In the genomic region with DNA sequence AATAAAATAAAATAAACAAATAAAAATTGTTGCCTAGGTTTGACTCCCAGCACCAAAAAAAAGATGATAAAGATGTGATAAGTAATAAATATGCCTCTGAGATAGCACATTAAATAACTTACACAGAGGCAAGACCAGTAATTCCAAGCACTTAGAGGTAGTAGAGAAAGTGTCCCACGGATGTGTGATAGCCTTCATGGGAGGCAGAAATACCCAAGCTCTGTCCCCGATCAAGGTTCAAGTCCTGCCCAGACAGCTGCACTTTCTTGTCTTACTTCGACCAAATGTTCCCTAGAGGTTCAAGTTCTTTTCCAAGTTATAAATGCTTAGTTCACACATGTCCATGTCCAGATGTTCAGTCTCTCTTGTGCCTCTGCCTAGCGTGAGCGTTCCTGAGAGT, we compare ENCODE assay signal across 11 mouse cellular contexts. TPM values are rescaled to one million over a fixed set of nuclear protein-coding genes. Genes with fewer than 3 reads are reported as not detected.
DNase-seq lines count a peak whose midpoint lies in the region; ATAC-seq lines count a peak whose summit lies in the region.
"Had no signal": no experiment of that assay in that cellular context is flagged by ENCODE, and none has a peak within 500 bp of the region (broad histone marks: within the 10 kb centered on the region; RNA-seq: fewer than 3 reads in every experiment).

No protein-coding gene starts in this region.

- peaks cover 3% of the 10 kb centered on the region; the same call in 1 of the 2 replicates for H3K4me1 ChIP-seq in embryonic facial prominence, embryonic 14.5 days (ENCODE audit: control insufficient read depth, insufficient read depth, low read length)
- peaks cover 9% of the 10 kb centered on the region; the same call in 1 of the 2 replicates for H3K4me1 ChIP-seq in embryonic facial prominence, embryonic 10.5 days
- H3K4me1 ChIP-seq in limb, embryonic 13.5 days: 0 out of 2 replicates have a peak, but pooled peaks cover 7% of the 10 kb centered on the region
- H3K4me1 ChIP-seq in limb, embryonic 10.5 days: peaks cover 4% of the 10 kb centered on the region; the same call in 1 of the 2 replicates
- H3K4me1 ChIP-seq in midbrain, embryonic 11.5 days (ENCODE audit: control insufficient read depth, insufficient read depth, low read length): no peaks in the 10 kb centered on the region
- H3K4me1 ChIP-seq in midbrain, embryonic 15.5 days: 0 out of 2 replicates have a peak, but pooled peaks cover 5% of the 10 kb centered on the region
- H3K4me1 ChIP-seq: midbrain, embryonic 12.5 days had no signal

- H3K9me3 ChIP-seq in embryonic facial prominence, embryonic 14.5 days (ENCODE audit: control insufficient read depth, low read length): no peaks in the 10 kb centered on the region
- 0 out of 2 replicates have a peak, but pooled peaks cover 4% of the 10 kb centered on the region for H3K9me3 ChIP-seq in embryonic facial prominence, embryonic 10.5 days
- no peaks in the 10 kb centered on the region for H3K9me3 ChIP-seq in limb, embryonic 13.5 days
- no peaks in the 10 kb centered on the region for H3K9me3 ChIP-seq in limb, embryonic 10.5 days (replicated peaks)
- no peaks in the 10 kb centered on the region for H3K9me3 ChIP-seq in midbrain, embryonic 11.5 days (ENCODE audit: control insufficient read depth, low read length)
- H3K9me3 ChIP-seq in midbrain, embryonic 15.5 days: no peaks in the 10 kb centered on the region
- H3K9me3 ChIP-seq: kidney, embryonic 15.5 days; midbrain, embryonic 12.5 days had no signal

- peak overlapping the region; percentile 59; the same call in 1 of the 2 replicates for H3K4me2 ChIP-seq in embryonic facial prominence, embryonic 14.5 days (ENCODE audit: low read depth, low read length)
- H3K4me2 ChIP-seq in limb, embryonic 13.5 days (replicated peaks): peak overlapping the region; percentile 64; the same call in 1 of the 2 replicates
- H3K4me2 ChIP-seq in midbrain, embryonic 11.5 days: no peak overlapping the region
- no peak overlapping the region; the same call in 1 of the 2 replicates for H3K4me2 ChIP-seq in midbrain, embryonic 15.5 days

- no peak for DNase-seq in embryonic facial prominence, embryonic 14.5 days (ENCODE audit: low spot score)
- DNase-seq in embryonic facial prominence, embryonic 10.5 days (ENCODE audit: low spot score): no peak
- DNase-seq in limb, embryonic 10.5 days (ENCODE audit: low spot score): no peak
- peak; percentile 73 for DNase-seq in midbrain, embryonic 11.5 days (ENCODE audit: low spot score, missing footprints)

- WGBS in embryonic facial prominence, embryonic 14.5 days: 87% methylated on average over 5 of the region's 5 CpGs
- 86% methylated on average over 5 of the region's 5 CpGs for WGBS in embryonic facial prominence, embryonic 10.5 days
- 86% methylated on average over 5 of the region's 5 CpGs for WGBS in limb, embryonic 13.5 days
- 91% methylated on average over 5 of the region's 5 CpGs for WGBS in limb, embryonic 10.5 days
- 84% methylated on average over 5 of the region's 5 CpGs for WGBS in midbrain, embryonic 11.5 days
- 89% methylated on average over 5 of the region's 5 CpGs for WGBS in midbrain, embryonic 15.5 days
- WGBS in macrophage (ENCODE audit: missing documents): 93% methylated on average over 5 of the region's 5 CpGs

- no peaks in the 10 kb centered on the region for H3K27me3 ChIP-seq in embryonic facial prominence, embryonic 14.5 days (replicated peaks; ENCODE audit: control insufficient read depth, insufficient read depth, low read length)
- H3K27me3 ChIP-seq in embryonic facial prominence, embryonic 10.5 days (replicated peaks; ENCODE audit: low read depth, poor library complexity, severe bottlenecking): no peaks in the 10 kb centered on the region
- no peaks in the 10 kb centered on the region for H3K27me3 ChIP-seq in limb, embryonic 13.5 days
- H3K27me3 ChIP-seq in limb, embryonic 10.5 days (ENCODE audit: low read depth, poor library complexity, severe bottlenecking): no peaks in the 10 kb centered on the region
- no peaks in the 10 kb centered on the region for H3K27me3 ChIP-seq in midbrain, embryonic 11.5 days (ENCODE audit: control insufficient read depth, insufficient read depth, low read length)
- H3K27me3 ChIP-seq in midbrain, embryonic 15.5 days (replicated peaks): no peaks in the 10 kb centered on the region; the same call in 1 of the 2 replicates
- H3K27me3 ChIP-seq: kidney, embryonic 15.5 days; midbrain, embryonic 12.5 days had no signal

- no peaks in the 10 kb centered on the region for H3K36me3 ChIP-seq in embryonic facial prominence, embryonic 14.5 days (ENCODE audit: control insufficient read depth, insufficient read depth, low read length)
- no peaks in the 10 kb centered on the region for H3K36me3 ChIP-seq in embryonic facial prominence, embryonic 10.5 days (replicated peaks)
- H3K36me3 ChIP-seq in limb, embryonic 13.5 days: no peaks in the 10 kb centered on the region
- H3K36me3 ChIP-seq in limb, embryonic 10.5 days: no peaks in the 10 kb centered on the region
- no peaks in the 10 kb centered on the region for H3K36me3 ChIP-seq in midbrain, embryonic 11.5 days (ENCODE audit: control insufficient read depth, insufficient read depth, low read length)
- H3K36me3 ChIP-seq in midbrain, embryonic 15.5 days (replicated peaks): no peaks in the 10 kb centered on the region
- H3K36me3 ChIP-seq in macrophage (ENCODE audit: inconsistent target): no peaks in the 10 kb centered on the region
- H3K36me3 ChIP-seq: forebrain, embryonic 10.5 days; kidney, embryonic 15.5 days; midbrain, embryonic 12.5 days had no signal

- H3K27ac ChIP-seq in embryonic facial prominence, embryonic 14.5 days (replicated peaks; ENCODE audit: low read depth, low read length): no peak overlapping the region
- H3K27ac ChIP-seq in embryonic facial prominence, embryonic 10.5 days (replicated peaks): no peak overlapping the region
- H3K27ac ChIP-seq in limb, embryonic 13.5 days: no peak overlapping the region
- no peak overlapping the region for H3K27ac ChIP-seq in limb, embryonic 10.5 days
- H3K27ac ChIP-seq in midbrain, embryonic 11.5 days (ENCODE audit: low read depth, low read length): no peak overlapping the region
- H3K27ac ChIP-seq in midbrain, embryonic 15.5 days: no peak overlapping the region
- H3K27ac ChIP-seq in macrophage: peak overlapping the region; percentile 78; the same call in 1 of the 2 replicates
- H3K27ac ChIP-seq: midbrain, embryonic 12.5 days had no signal

- no peak for ATAC-seq in embryonic facial prominence, embryonic 14.5 days (ENCODE audit: low read depth)
- ATAC-seq in limb, embryonic 13.5 days (ENCODE audit: low FRiP score, low read depth): no peak
- no peak for ATAC-seq in midbrain, embryonic 11.5 days (ENCODE audit: low FRiP score)
- ATAC-seq in midbrain, embryonic 15.5 days (replicated peaks): no peak
- ATAC-seq: intestine, postnatal 0 days had no signal

- 0 out of 2 replicates have a peak overlapping the region, but pooled peaks have one; percentile 64 for H3K9ac ChIP-seq in embryonic facial prominence, embryonic 14.5 days (ENCODE audit: low read depth, low read length)
- H3K9ac ChIP-seq in limb, embryonic 13.5 days: no peak overlapping the region
- H3K9ac ChIP-seq in midbrain, embryonic 11.5 days (ENCODE audit: low read length): no peak overlapping the region
- no peak overlapping the region for H3K9ac ChIP-seq in midbrain, embryonic 15.5 days

- no peak overlapping the region for H3K4me3 ChIP-seq in embryonic facial prominence, embryonic 14.5 days (ENCODE audit: low read depth, low read length)
- no peak overlapping the region for H3K4me3 ChIP-seq in embryonic facial prominence, embryonic 10.5 days
- no peak overlapping the region for H3K4me3 ChIP-seq in limb, embryonic 13.5 days
- H3K4me3 ChIP-seq in limb, embryonic 10.5 days: no peak overlapping the region
- H3K4me3 ChIP-seq in midbrain, embryonic 11.5 days (ENCODE audit: low read depth, low read length): no peak overlapping the region
- no peak overlapping the region for H3K4me3 ChIP-seq in midbrain, embryonic 15.5 days
- no peak overlapping the region for H3K4me3 ChIP-seq in macrophage (ENCODE audit: inconsistent target)

- H3K79me2 ChIP-seq in macrophage (ENCODE audit: inconsistent target): no peaks in the 10 kb centered on the region

RNA-seq across cellular contexts. Expression of a gene that starts 10.9 kb away (rescaled TPM):
- 912 and 926 TPM in 2 replicates for polyA plus RNA-seq in embryonic facial prominence, embryonic 14.5 days (2014; fragmentation: Nextera tagmentation; extraction: Ambion mirVana)
- polyA plus RNA-seq in embryonic facial prominence, embryonic 10.5 days (2016; fragmentation: Nextera tagmentation; extraction: Ambion mirVana): 838 and 844 TPM in 2 replicates
- polyA plus RNA-seq in limb, embryonic 13.5 days (2015; fragmentation: Nextera tagmentation; extraction: Ambion mirVana): 706 and 735 TPM in 2 replicates
- 818 and 973 TPM in 2 replicates for polyA plus RNA-seq in limb, embryonic 10.5 days (2016; fragmentation: Nextera tagmentation; extraction: Ambion mirVana)
- polyA plus RNA-seq in midbrain, embryonic 11.5 days (2014; fragmentation: Nextera tagmentation; extraction: Ambion mirVana): 592 and 633 TPM in 2 replicates
- 365 and 382 TPM in 2 replicates for polyA plus RNA-seq in midbrain, embryonic 15.5 days (2015; fragmentation: Nextera tagmentation; extraction: Ambion mirVana)
- total RNA-seq in macrophage (2018; cell fraction: chromatin; rRNA removed): 100 to 1,000 TPM in 23 of 26 experiments, 10 to 100 TPM in 3; 65.6 to 268 (median 152) TPM
- total RNA-seq in macrophage (2018; cell fraction: cytosol; rRNA removed): 100 to 1,000 TPM; 274 to 584 (median 379) TPM
- 100 to 1,000 TPM; 112 to 309 (median 144) TPM for total RNA-seq in macrophage (2018; cell fraction: nucleus; rRNA removed)
- polyA plus RNA-seq in macrophage (2018): 321 to 741 TPM (median 672 TPM) in 3 replicates

RNA-seq across cellular contexts. Expression of a gene that starts 27.9 kb away (rescaled TPM):
- 5.2 and 5.3 TPM in 2 replicates for polyA plus RNA-seq in embryonic facial prominence, embryonic 14.5 days (2014; fragmentation: Nextera tagmentation; extraction: Ambion mirVana)
- 4.2 and 4.6 TPM in 2 replicates for polyA plus RNA-seq in embryonic facial prominence, embryonic 10.5 days (2016; fragmentation: Nextera tagmentation; extraction: Ambion mirVana)
- 7.8 and 8.7 TPM in 2 replicates for polyA plus RNA-seq in limb, embryonic 13.5 days (2015; fragmentation: Nextera tagmentation; extraction: Ambion mirVana)
- polyA plus RNA-seq in limb, embryonic 10.5 days (2016; fragmentation: Nextera tagmentation; extraction: Ambion mirVana): 4.2 and 6.1 TPM in 2 replicates
- polyA plus RNA-seq in midbrain, embryonic 11.5 days (2014; fragmentation: Nextera tagmentation; extraction: Ambion mirVana): 3.6 and 3.9 TPM in 2 replicates
- 7.3 and 7.9 TPM in 2 replicates for polyA plus RNA-seq in midbrain, embryonic 15.5 days (2015; fragmentation: Nextera tagmentation; extraction: Ambion mirVana)
- total RNA-seq in macrophage (2018; cell fraction: chromatin; rRNA removed): 100 to 1,000 TPM in 17 of 26 experiments, 10 to 100 TPM in 9; 20.6 to 250 (median 130) TPM
- 10 to 100 TPM; 16.9 to 87.7 (median 65.3) TPM for total RNA-seq in macrophage (2018; cell fraction: cytosol; rRNA removed)
- total RNA-seq in macrophage (2018; cell fraction: nucleus; rRNA removed): 100 to 1,000 TPM in 10 of 26 experiments, 10 to 100 TPM in 16; 25.6 to 136 (median 96.6) TPM
- polyA plus RNA-seq in macrophage (2018): 40.1 to 48.8 TPM (median 47.2 TPM) in 3 replicates

RNA-seq across cellular contexts. Expression of a gene that starts 36.7 kb away (rescaled TPM):
- polyA plus RNA-seq in embryonic facial prominence, embryonic 14.5 days (2014; fragmentation: Nextera tagmentation; extraction: Ambion mirVana): 1.3 TPM in 2 replicates
- 0.14 and 0.16 TPM in 2 replicates for polyA plus RNA-seq in embryonic facial prominence, embryonic 10.5 days (2016; fragmentation: Nextera tagmentation; extraction: Ambion mirVana)
- polyA plus RNA-seq in limb, embryonic 13.5 days (2015; fragmentation: Nextera tagmentation; extraction: Ambion mirVana): 1.0 and 1.2 TPM in 2 replicates
- polyA plus RNA-seq in limb, embryonic 10.5 days (2016; fragmentation: Nextera tagmentation; extraction: Ambion mirVana): 0.70 TPM in 1 of 2 replicates, not detected in the other
- 0.40 and 0.73 TPM in 2 replicates for polyA plus RNA-seq in midbrain, embryonic 11.5 days (2014; fragmentation: Nextera tagmentation; extraction: Ambion mirVana)
- 2.3 and 2.6 TPM in 2 replicates for polyA plus RNA-seq in midbrain, embryonic 15.5 days (2015; fragmentation: Nextera tagmentation; extraction: Ambion mirVana)
- total RNA-seq in macrophage (2018; cell fraction: chromatin; rRNA removed): 10 to 100 TPM in 12 of 26 experiments, 1 to 10 TPM in 14; 2.1 to 26.6 (median 9.3) TPM
- total RNA-seq in macrophage (2018; cell fraction: cytosol; rRNA removed): 1 to 10 TPM in 20 of 26 experiments, under 1 TPM in 6; 0.29 to 2.5 (median 1.3) TPM
- total RNA-seq in macrophage (2018; cell fraction: nucleus; rRNA removed): 10 to 100 TPM in 3 of 26 experiments, 1 to 10 TPM in 23; 1.7 to 11.6 (median 5.5) TPM
- 1.1 to 1.4 TPM (median 1.2 TPM) in 3 replicates for polyA plus RNA-seq in macrophage (2018)

RNA-seq across cellular contexts. Expression of a gene that starts 37.2 kb away (rescaled TPM):
- polyA plus RNA-seq in embryonic facial prominence, embryonic 14.5 days (2014; fragmentation: Nextera tagmentation; extraction: Ambion mirVana): 3.4 and 4.6 TPM in 2 replicates
- polyA plus RNA-seq in embryonic facial prominence, embryonic 10.5 days (2016; fragmentation: Nextera tagmentation; extraction: Ambion mirVana): 3.0 and 5.7 TPM in 2 replicates
- polyA plus RNA-seq in limb, embryonic 13.5 days (2015; fragmentation: Nextera tagmentation; extraction: Ambion mirVana): 3.1 and 4.9 TPM in 2 replicates
- 2.9 and 5.1 TPM in 2 replicates for polyA plus RNA-seq in limb, embryonic 10.5 days (2016; fragmentation: Nextera tagmentation; extraction: Ambion mirVana)
- 7.4 and 11.5 TPM in 2 replicates for polyA plus RNA-seq in midbrain, embryonic 11.5 days (2014; fragmentation: Nextera tagmentation; extraction: Ambion mirVana)
- polyA plus RNA-seq in midbrain, embryonic 15.5 days (2015; fragmentation: Nextera tagmentation; extraction: Ambion mirVana): 2.6 and 4.0 TPM in 2 replicates
- 1 to 10 TPM in 4 of 26 experiments, under 1 TPM in 1, not detected in 21; 0.98 to 1.4 (median 1.3) TPM for total RNA-seq in macrophage (2018; cell fraction: chromatin; rRNA removed)
- total RNA-seq in macrophage (2018; cell fraction: cytosol; rRNA removed): 1 to 10 TPM in 21 of 26 experiments, under 1 TPM in 5; 0.47 to 2.3 (median 1.5) TPM
- total RNA-seq in macrophage (2018; cell fraction: nucleus; rRNA removed): 1 to 10 TPM in 3 of 26 experiments, under 1 TPM in 10, not detected in 13; 0.40 to 5.6 (median 0.67) TPM
- polyA plus RNA-seq in macrophage (2018): 0.75 to 2.7 TPM (median 1.7 TPM) in 3 replicates

Comparison
In these comparisons a context has a peak if more than half of its experiments do, and no peak if none do; other contexts are left out.
1. H3K4me2 ChIP-seq: peak in embryonic facial prominence, embryonic 14.5 days (single experiment) and limb, embryonic 13.5 days (single experiment); none in midbrain, embryonic 11.5 days (single experiment) and midbrain, embryonic 15.5 days (single experiment).